Mouse (Mus musculus) brain, embryonic 14.5 days (tissue): ENCODE measurements around the gene Olfr368. TPM values are rescaled to one million over a fixed set of nuclear protein-coding genes. Genes with fewer than 3 reads are reported as not detected.
A peak's percentile ranks its signal among the peaks of the same experiment; 100 is the strongest.

ENCODE experiments used
- DNase-seq: peaks from one replicate; pipeline ENCODE4 v3.0.0-alpha.2; 2011; ENCODE audit warnings: low read depth
- CTCF ChIP-seq: fragments of 200-500 bp; IDR thresholded peaks from 2 replicates; pipeline ENCODE4 v1.5.1; 2012; ENCODE audit warnings: inconsistent platforms, mild to moderate bottlenecking, moderate library complexity, borderline replicate concordance; ENCODE audit not compliant: insufficient read depth, insufficient read length; ENCODE audit errors: extremely low read depth
- POLR2A ChIP-seq: fragments of 200-500 bp; IDR thresholded peaks from 2 replicates; pipeline ENCODE4 v1.6.1; 2012; ENCODE audit warnings: mild to moderate bottlenecking, inconsistent platforms, borderline replicate concordance; ENCODE audit not compliant: poor library complexity, insufficient read depth, insufficient read length, severe bottlenecking; ENCODE audit errors: extremely low read depth
- polyA plus RNA-seq: library from polyadenylated mRNA; depleted of rRNA; stranded (reverse); fragments of >200 nt; gene quantifications from 2 replicates; pipeline ENCODE4 v1.2.3, GENCODE M21; 2012; rRNA removed

The Olfr368 gene
- not detected in 2 replicates for polyA plus RNA-seq

- TF ChIP-seq POLR2A (no peak), CTCF (no peak)
- DNase-seq = no peak
These were observed at the start of gene Olfr368 for GRCm38 (mm10) chr2:37326215-37326614. Gene Olfr368 (plus strand): TSS chr2:37326515.

GRCm38 (mm10) chr2:37333321-37333720 is 7.0 kb downstream of the Olfr368 start:
- TF ChIP-seq POLR2A (no peak), CTCF (no peak)
- no peak for DNase-seq

- DNase-seq = peak; percentile 66
- TF ChIP-seq CTCF (peak; percentile 75; the same call in 1 of the 2 replicates), POLR2A (no peak)
These were observed 12.3 kb downstream of the Olfr368 start for GRCm38 (mm10) chr2:37338497-37339187.

- no peak for DNase-seq
- TF ChIP-seq POLR2A (no peak), CTCF (no peak)
These were observed 25.4 kb downstream of the Olfr368 start for GRCm38 (mm10) chr2:37351671-37352070.

GRCm38 (mm10) chr2:37355571-37355970 is 29.3 kb downstream of the Olfr368 start:
- no peak for DNase-seq
- TF ChIP-seq POLR2A (no peak), CTCF (no peak)

- peak; percentile 98 for DNase-seq
- TF ChIP-seq POLR2A = no peak
- no peak for TF ChIP-seq CTCF
These were observed 32.6 kb downstream of the Olfr368 start, which contains the start of gene Pdcl for GRCm38 (mm10) chr2:37358633-37359540. Gene Pdcl (minus strand): TSS chr2:37359332.

DNA sequence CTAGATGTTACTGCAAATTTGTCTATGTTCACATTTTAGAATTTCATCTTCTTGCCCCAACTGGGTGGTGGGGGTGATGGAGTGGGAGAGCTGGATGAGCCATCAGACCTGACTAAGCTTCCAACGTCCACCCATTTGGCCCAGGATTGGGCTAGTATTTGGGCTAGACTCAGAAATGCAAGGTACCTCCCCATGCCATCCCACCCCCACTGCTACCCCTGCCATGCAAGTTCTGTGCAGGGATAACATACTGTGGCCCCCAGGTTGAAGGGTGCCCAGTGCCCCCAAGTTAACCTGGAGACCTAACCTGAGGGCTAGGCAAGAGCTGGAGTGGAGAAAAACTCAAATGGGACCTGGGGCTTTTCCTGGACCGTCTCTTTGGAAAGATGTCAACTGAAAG is 33.6 kb downstream of the Olfr368 start:
- TF ChIP-seq CTCF (no peak), POLR2A (no peak)
- no peak for DNase-seq

- no peak for DNase-seq
- TF ChIP-seq CTCF = no peak
These were observed 44.3 kb downstream of the Olfr368 start for GRCm38 (mm10) chr2:37370651-37371050.

DNA sequence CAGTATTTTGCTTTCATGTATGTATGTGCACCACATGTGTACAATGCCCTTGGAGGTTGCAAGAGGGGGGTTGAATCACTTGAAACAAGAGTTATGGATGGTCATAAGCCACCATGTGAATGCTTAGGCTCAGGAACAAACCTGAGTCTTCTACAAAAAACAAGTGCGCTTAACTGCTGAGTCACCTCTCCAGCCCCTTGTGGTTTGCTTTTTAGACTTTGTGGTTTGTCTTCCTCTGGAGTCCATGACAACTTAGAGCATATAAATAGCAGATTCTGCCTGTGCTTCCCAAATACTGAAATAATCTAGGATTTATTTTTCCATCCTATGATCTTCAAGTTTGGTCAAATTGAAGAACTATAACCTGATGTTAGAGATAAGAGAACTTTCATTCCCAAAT is 49.7 kb downstream of the Olfr368 start:
- TF ChIP-seq CTCF (no peak), POLR2A (no peak)
- no peak for DNase-seq

- peak; percentile 65; the same call in 1 of the 2 replicates for TF ChIP-seq CTCF
- TF ChIP-seq POLR2A = no peak
- DNase-seq = peak; percentile 80
These were observed 53.9 kb downstream of the Olfr368 start for GRCm38 (mm10) chr2:37380189-37380588.

Other genes starting within 250 kb of the Olfr368 start
- gene Olfr361, start 237.2 kb upstream of the Olfr368 start, polyA plus RNA-seq = not detected in 2 replicates
- gene Olfr362, start 208.6 kb upstream of the Olfr368 start, polyA plus RNA-seq = not detected in 2 replicates
- gene Olfr364-ps1, start 187.2 kb upstream of the Olfr368 start, polyA plus RNA-seq = not detected in 2 replicates
- gene Olfr365, start 138.3 kb upstream of the Olfr368 start, polyA plus RNA-seq = not detected in 2 replicates
- gene Olfr366, start 114.9 kb upstream of the Olfr368 start, polyA plus RNA-seq = not detected in 2 replicates
- gene Pdcl, start 32.8 kb downstream of the Olfr368 start, polyA plus RNA-seq = 47.8 and 48.1 TPM in 2 replicates
- 29.3 and 37.8 TPM in 2 replicates for gene Rc3h2, start 96.4 kb downstream of the Olfr368 start, polyA plus RNA-seq
- gene Zbtb26, start 116.6 kb downstream of the Olfr368 start, polyA plus RNA-seq = 9.7 and 11.9 TPM in 2 replicates
- 15.8 and 17.7 TPM in 2 replicates for gene Zbtb6, start 116.7 kb downstream of the Olfr368 start, polyA plus RNA-seq
- gene Rabgap1, start 116.8 kb downstream of the Olfr368 start, polyA plus RNA-seq = 47.0 and 55.1 TPM in 2 replicates
- gene Gpr21, start 189.8 kb downstream of the Olfr368 start, polyA plus RNA-seq = 4.8 and 11.5 TPM in 2 replicates